Mouse (Mus musculus): ENCODE results near the gene Lax1. TPM values are rescaled to one million over a fixed set of nuclear protein-coding genes. Genes with fewer than 3 reads are reported as not detected.
A peak's percentile ranks its signal among the peaks of the same experiment; 100 is the strongest.

Gene Lax1
- polyA plus RNA-seq, 1 experiment from 2014 or later: 0.75 TPM

DNA sequence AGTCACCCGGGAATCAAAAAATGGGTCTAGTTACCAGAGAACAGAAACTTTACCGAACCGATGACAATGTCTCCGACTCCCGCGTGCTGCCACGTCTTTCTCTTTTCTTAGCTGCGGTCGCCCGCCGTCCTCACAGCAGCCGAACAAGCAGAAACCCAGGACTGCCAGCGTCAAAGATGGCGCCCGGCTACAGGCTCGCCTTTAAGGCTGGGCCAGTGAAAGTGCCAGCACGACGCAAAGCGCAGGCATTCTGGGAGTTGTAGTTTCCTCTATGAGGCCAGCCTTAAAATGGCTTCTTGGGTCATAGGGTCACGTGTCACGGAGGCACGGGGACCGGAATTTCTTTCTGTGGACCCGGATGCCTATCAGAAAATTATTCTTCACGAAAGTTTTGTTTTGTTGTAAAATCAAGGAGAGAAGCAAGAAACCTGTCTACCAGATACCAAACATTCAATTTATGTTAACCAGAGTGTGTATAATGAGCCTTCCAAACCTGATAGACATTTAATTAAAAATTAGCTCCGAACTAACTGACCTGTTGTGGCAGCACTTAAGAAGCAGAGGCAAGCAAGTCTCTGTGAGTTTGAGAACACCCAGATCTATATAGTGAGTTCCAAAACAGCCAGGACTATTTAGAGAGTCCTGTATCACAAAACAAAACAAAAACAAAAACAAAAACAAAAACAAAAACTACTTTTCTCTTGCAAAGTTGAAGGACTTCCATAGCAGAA is 28.5 kb downstream of the Lax1 start, which contains the start of gene Gm38394:
TSS of gene Gm38394 (minus strand) at position 116 of the 731 bp plus-strand sequence.
- Histone ChIP-seq H3K4me2 (peak within 1 kb of the TSS; percentile 75), H3K4me1 (peaks cover 36% of the 10 kb centered on the region), H3K36me3 (peaks cover 26% of the 10 kb centered on the region), H3K9me3 (no peaks in the 10 kb centered on the region), H3K4me3 (peak within 1 kb of the TSS; percentile 82), H3K27ac (peak within 1 kb of the TSS; percentile 92), H3K27me3 (no peaks in the 10 kb centered on the region), H3K9ac (peak within 1 kb of the TSS; percentile 87)
- ATAC-seq (ENCODE audit: borderline replicate concordance, extremely low read depth, low FRiP score, low TSS enrichment): peak; percentile 97
- 2% methylated on average over 26 of the region's 26 CpGs for WGBS

DNA sequence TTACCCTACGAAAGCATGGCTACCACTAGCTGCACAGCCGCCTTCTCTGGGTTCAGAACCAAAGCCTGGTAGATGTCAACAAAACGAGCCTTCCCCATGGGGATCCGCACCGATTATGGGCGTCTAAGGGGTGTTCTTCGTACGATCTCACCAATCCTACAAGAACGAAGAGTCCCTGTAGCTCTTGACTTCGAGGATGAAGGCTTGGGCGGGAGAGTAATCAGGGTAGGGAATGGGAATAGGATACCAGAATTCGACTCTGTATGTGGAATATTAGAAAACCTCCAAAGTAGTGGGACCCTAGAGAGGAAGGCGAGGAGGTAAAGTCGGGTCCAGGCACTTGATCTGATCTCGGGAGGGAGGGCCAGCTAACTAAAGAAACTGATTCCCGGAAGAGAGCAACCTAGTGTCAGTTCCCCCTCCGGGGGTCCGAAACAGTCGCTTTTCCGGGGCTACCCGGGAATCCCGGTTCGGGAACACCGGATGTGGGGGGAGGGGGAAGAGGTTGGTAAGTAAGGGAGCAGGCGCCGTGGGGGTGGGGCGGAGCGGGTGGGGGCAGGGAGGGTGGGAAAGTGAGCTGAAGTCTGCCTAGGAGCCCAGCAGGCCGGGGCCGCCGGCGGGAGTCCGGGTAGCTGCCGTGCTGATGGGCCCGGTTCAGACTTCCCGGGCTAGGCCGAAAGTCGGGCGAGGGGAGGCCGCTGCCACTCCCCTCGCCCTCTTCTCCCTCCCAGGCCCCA is 29.3 kb downstream of the Lax1 start, which contains the start of gene Zbed6:
TSS of gene Zbed6 (minus strand) at position 420 of the 737 bp plus-strand sequence.
- ATAC-seq (ENCODE audit: borderline replicate concordance, extremely low read depth, low FRiP score, low TSS enrichment): peak; percentile 78

GRCm38 (mm10) chr1:133658878-133659277 is 31.0 kb downstream of the Lax1 start:
- Histone ChIP-seq H3K27ac (no peak overlapping the region), H3K27me3 (no peaks in the 10 kb centered on the region), H3K4me3 (peak overlapping the region; percentile 3; the same call in 1 of the 2 replicates), H3K4me1 (peaks cover 43% of the 10 kb centered on the region), H3K9ac (no peak overlapping the region), H3K9me3 (no peaks in the 10 kb centered on the region), H3K36me3 (peaks cover 29% of the 10 kb centered on the region), H3K4me2 (peak overlapping the region; percentile 75; the same call in 1 of the 2 replicates)
- no peak for ATAC-seq (ENCODE audit: borderline replicate concordance, extremely low read depth, low FRiP score, low TSS enrichment)
- WGBS: 71% methylated on average over 3 of the region's 3 CpGs

More for the DNA sequence above, 29.3 kb downstream of the Lax1 start, which contains the start of gene Zbed6:
- Histone ChIP-seq H3K9me3 (no peaks in the 10 kb centered on the region), H3K9ac (peak within 1 kb of the TSS; percentile 87), H3K4me3 (peak within 1 kb of the TSS; percentile 82), H3K27me3 (no peaks in the 10 kb centered on the region), H3K36me3 (peaks cover 26% of the 10 kb centered on the region), H3K4me1 (peaks cover 39% of the 10 kb centered on the region), H3K27ac (peak within 1 kb of the TSS; percentile 92), H3K4me2 (peak within 1 kb of the TSS; percentile 75)
- WGBS: under 1% methylated on average over 41 of the region's 41 CpGs

DNA sequence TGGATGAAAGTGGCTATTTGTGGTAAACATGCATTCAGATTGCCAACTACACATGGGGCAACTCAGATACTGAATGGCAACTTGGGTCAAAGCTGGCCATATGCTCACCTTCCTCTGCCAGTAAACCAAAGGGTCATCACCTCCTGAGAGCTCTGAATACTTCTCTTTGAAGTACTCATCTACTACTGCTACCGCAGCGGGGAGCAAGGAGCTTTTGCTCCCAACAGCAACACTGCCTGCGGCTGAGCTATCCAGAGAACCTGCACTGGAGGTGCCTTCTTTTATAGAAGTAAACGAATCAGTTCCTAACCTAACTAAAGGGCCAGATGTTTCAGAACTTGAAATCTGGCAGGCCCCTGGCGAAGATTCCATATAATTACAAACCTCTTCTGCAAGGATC is 33.1 kb downstream of the Lax1 start:
- Histone ChIP-seq H3K27ac (no peak overlapping the region), H3K4me1 (peaks cover 45% of the 10 kb centered on the region), H3K4me2 (0 out of 2 replicates have a peak overlapping the region, but pooled peaks have one; percentile 2), H3K9ac (no peak overlapping the region), H3K9me3 (no peaks in the 10 kb centered on the region), H3K4me3 (no peak overlapping the region), H3K36me3 (peaks cover 35% of the 10 kb centered on the region), H3K27me3 (no peaks in the 10 kb centered on the region)
- WGBS: 49% methylated on average over 5 of the region's 5 CpGs
- ATAC-seq (ENCODE audit: borderline replicate concordance, extremely low read depth, low FRiP score, low TSS enrichment): no peak

DNA sequence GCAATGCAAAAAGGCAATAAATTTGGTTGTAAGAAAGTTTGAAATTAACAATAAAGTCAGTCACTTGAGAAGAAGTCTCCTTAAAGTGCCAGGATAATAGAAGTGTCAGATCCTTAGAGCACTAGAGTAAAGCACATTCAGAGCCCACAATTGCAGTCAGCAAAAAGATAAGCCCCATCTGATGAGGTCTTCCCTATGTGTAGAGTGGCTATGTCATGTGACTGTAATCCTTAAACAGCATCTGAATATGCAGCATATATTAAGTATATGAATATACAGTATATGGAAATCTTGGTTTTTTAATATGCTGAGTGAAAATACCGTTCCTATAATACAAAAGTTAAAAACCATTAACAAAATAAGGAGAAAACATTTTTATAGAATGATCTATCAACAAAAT is 36.9 kb downstream of the Lax1 start:
- 93% methylated on average over 1 of the region's 1 CpGs for WGBS
- Histone ChIP-seq H3K4me2 (no peak overlapping the region), H3K9me3 (no peaks in the 10 kb centered on the region), H3K9ac (no peak overlapping the region), H3K36me3 (peaks cover 24% of the 10 kb centered on the region), H3K27ac (no peak overlapping the region), H3K4me1 (peaks cover 25% of the 10 kb centered on the region), H3K27me3 (no peaks in the 10 kb centered on the region), H3K4me3 (no peak overlapping the region)
- no peak for ATAC-seq (ENCODE audit: borderline replicate concordance, extremely low read depth, low FRiP score, low TSS enrichment)

DNA sequence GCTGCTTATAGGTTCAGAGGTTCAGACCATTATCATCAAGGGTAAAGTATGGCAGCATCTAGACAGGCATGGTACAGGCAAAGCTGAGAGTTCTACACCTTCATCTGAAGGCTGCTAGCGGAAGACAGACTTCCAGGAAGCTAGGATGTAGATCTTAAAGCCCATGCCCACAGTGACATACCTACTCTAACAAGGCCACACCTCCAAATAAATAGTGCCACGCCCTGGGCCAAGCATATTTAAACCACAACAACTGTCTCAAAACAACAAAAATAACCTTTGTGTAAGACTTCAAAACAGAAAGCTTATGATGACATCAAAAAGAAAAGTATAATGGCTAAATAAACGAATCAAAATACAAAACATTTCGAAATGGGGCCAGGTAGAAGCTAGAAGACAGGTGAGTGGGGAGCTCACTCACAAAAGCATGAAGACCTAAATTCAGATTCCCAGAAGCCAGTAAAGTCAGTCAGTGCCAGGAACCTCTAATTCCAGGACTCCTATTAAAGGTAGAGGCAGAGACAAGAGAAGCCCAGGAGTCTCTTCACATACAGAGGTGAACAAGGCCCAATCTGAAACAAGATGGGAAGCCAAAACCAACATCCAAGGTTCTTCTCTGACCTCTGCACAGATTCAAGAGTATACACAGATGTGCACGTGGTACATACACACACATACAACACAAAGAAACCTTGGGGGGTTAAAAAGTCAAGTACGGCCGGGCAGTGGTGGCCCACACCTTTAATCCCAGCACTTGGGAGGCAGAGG is 39.4 kb downstream of the Lax1 start:
- Histone ChIP-seq H3K27ac (no peak overlapping the region), H3K36me3 (peaks cover 27% of the 10 kb centered on the region), H3K4me3 (no peak overlapping the region), H3K9ac (no peak overlapping the region), H3K4me1 (peaks cover 8% of the 10 kb centered on the region; the same call in 1 of the 2 replicates), H3K9me3 (no peaks in the 10 kb centered on the region), H3K4me2 (no peak overlapping the region), H3K27me3 (no peaks in the 10 kb centered on the region)
- 90% methylated on average over 7 of the region's 7 CpGs for WGBS
- ATAC-seq (ENCODE audit: borderline replicate concordance, extremely low read depth, low FRiP score, low TSS enrichment): no peak

DNA sequence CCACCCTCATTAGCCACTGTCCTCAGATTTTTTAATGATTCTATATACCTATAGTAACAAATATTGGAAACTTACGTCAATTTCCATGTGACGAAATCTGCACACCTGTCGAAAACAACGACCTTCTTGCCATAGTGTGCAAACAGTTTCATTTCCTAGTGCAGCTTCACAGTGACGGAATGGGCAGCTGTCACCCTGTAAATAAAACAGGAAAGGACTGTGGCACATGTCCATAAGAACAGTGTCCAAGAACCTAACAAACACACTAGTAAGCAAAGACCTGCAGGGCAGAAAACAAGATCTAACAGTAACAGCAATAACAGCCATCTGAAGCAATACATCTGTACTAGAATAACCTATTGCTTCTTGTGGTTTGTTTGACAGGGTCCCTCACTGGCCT is 44.3 kb downstream of the Lax1 start:
- Histone ChIP-seq H3K9me3 (no peaks in the 10 kb centered on the region), H3K4me3 (no peak overlapping the region), H3K36me3 (peaks cover 62% of the 10 kb centered on the region), H3K4me1 (0 out of 2 replicates have a peak, but pooled peaks cover 3% of the 10 kb centered on the region), H3K27ac (no peak overlapping the region), H3K9ac (no peak overlapping the region), H3K4me2 (no peak overlapping the region), H3K27me3 (no peaks in the 10 kb centered on the region)
- ATAC-seq (ENCODE audit: borderline replicate concordance, extremely low read depth, low FRiP score, low TSS enrichment): no peak
- 87% methylated on average over 5 of the region's 5 CpGs for WGBS

DNA sequence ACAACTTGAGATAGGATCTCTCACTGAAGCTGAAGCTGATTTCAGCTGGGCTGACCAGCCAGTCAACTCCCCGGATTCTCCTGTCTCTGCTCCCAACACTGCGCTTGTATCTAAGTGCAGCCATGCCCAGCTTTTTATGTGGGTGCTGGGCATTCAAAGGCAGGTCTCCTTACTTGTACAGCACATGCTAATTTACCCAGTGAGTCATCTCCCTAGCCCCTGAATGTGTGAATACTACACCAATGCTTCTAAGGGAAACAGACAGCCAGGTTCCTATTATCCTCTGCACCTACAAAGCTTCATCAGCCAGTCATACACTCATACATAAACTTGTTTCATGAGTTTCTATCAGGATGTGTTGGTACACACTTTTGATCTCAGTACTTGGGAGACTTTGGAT is 48.7 kb downstream of the Lax1 start:
- peaks cover 94% of the 10 kb centered on the region for H3K36me3 ChIP-seq
- no peak overlapping the region for H3K27ac ChIP-seq
- no peak overlapping the region for H3K4me2 ChIP-seq
- H3K9ac ChIP-seq: no peak overlapping the region
- WGBS: 93% methylated on average over 2 of the region's 2 CpGs
- no peak for ATAC-seq (ENCODE audit: borderline replicate concordance, extremely low read depth, low FRiP score, low TSS enrichment)
- no peak overlapping the region for H3K4me3 ChIP-seq
- no peaks in the 10 kb centered on the region for H3K27me3 ChIP-seq
- H3K4me1 ChIP-seq: 0 out of 2 replicates have a peak, but pooled peaks cover 3% of the 10 kb centered on the region
- H3K9me3 ChIP-seq: no peaks in the 10 kb centered on the region

DNA sequence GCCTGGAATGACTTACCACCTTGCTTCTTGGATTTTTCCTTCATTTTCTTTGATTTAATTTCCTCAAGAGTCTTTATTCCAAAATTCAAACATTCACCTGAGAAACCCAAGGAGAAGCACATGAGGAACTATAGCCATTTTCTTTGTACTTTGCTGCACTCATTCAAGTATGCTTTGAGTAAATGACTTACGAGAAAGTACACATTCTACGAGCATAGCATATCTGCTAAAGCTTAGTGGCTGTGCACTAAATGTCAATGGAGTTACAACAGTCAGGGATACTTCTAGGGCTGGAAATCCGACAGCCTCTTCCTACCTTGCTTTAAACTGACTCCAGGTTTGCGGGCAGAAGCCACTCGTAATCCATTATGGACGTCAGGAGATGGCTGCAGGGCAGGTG is 51.4 kb downstream of the Lax1 start:
- ATAC-seq (ENCODE audit: borderline replicate concordance, extremely low read depth, low FRiP score, low TSS enrichment): no peak
- H3K9me3 ChIP-seq: no peaks in the 10 kb centered on the region
- H3K4me3 ChIP-seq: no peak overlapping the region
- H3K27ac ChIP-seq: peak overlapping the region; percentile 57; the same call in 1 of the 2 replicates
- H3K9ac ChIP-seq: no peak overlapping the region
- 64% methylated on average over 6 of the region's 6 CpGs for WGBS
- no peak overlapping the region for H3K4me2 ChIP-seq
- H3K27me3 ChIP-seq: no peaks in the 10 kb centered on the region
- peaks cover 89% of the 10 kb centered on the region for H3K36me3 ChIP-seq
- H3K4me1 ChIP-seq: 0 out of 2 replicates have a peak, but pooled peaks cover 3% of the 10 kb centered on the region

DNA sequence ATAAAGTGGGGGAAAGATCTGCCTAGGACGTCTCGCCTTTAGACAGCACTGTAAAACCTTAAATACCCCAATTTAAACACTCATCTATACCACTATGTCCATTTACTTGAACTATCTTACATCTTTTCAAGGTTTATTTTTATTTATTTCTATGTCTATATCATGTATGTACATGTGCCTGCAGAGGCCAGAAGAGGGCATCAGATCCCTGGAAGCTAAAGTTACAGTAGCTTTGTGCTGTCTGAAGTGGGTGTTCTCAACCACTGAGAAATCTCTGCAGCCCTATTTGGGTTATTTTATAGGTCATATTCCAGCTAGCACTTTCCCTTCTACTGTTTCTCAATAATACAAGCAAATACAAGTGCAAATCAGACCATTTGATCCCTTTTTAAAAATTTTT is 57.7 kb downstream of the Lax1 start:
- ATAC-seq (ENCODE audit: borderline replicate concordance, extremely low read depth, low FRiP score, low TSS enrichment): no peak
- no peak overlapping the region for H3K4me3 ChIP-seq
- no peaks in the 10 kb centered on the region for H3K27me3 ChIP-seq
- no peak overlapping the region for H3K4me2 ChIP-seq
- H3K9me3 ChIP-seq: no peaks in the 10 kb centered on the region
- WGBS: 86% methylated on average over 2 of the region's 2 CpGs
- H3K4me1 ChIP-seq: 0 out of 2 replicates have a peak, but pooled peaks cover under 1% of the 10 kb centered on the region
- peaks cover 81% of the 10 kb centered on the region for H3K36me3 ChIP-seq
- H3K27ac ChIP-seq: no peak overlapping the region
- no peak overlapping the region for H3K9ac ChIP-seq

All from lung, embryonic 15.5 days (tissue).